Mouse (Mus musculus): Measurements from ENCODE around the gene Mmgt2.

Gene Mmgt2

DNA sequence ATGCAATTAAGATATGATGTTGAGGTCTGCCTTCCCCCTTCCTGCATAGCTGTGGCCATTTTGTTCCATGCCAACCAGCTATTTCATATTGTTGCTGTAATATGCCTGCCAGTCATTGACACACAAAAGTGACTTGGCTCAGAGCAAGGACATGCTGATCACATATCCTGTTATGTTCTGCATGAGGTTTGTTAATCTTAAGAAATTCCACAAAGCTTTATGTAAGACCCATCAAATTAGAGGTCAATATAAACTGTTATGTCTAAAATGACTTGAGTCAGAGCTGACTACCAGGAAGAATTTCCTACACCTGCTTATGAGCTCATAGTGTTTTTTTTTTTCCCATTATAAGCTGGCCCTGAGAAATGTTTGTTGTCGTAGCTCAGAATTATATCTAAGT lies 52.8 kb downstream of the Mmgt2 start:
- no peak for DNase-seq (ENCODE audit: low spot score in 2 of 2)

DNA sequence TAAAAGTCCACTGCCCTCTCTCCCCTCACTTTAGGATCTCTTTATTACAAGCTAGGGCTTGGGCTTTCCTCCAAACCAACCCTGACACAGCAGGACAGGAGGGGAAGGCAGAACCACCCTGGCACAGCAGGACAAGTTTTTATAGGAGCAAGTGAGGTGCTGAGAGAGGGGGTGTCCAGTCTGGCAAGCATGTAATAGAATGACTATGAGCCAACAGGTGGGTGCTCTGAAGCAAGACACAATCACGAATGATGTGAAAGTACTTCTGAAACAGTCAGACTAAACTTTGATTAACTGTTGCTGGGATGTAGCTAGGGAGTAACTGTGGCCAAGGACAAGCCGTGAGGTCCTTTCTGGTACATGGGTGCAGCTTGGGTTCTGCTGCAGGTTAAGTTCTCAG lies 57.7 kb downstream of the Mmgt2 start:
- DNase-seq (ENCODE audit: low spot score in 2 of 2), result no peak

DNA sequence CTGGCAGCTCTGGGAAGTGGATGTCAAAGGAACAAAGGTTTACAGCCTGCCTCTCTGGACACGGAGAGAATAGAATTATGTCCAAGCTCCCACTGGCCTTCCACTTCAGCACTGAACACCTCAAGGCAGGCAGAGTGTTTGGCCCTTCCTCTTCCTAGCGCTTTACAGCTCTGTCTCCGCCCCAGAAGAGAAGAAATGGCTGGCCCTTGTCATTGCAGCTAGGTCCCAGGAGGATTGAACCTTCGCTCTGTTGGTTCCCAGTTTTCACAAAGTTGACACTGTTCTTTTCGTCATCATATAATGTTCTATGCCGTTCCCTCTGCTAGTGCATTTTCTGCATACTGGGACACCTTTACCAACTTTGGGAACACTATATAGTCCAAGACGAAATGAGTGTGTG lies 59.8 kb downstream of the Mmgt2 start:
- DNase-seq (ENCODE audit: low spot score in 2 of 2), result no peak

DNA sequence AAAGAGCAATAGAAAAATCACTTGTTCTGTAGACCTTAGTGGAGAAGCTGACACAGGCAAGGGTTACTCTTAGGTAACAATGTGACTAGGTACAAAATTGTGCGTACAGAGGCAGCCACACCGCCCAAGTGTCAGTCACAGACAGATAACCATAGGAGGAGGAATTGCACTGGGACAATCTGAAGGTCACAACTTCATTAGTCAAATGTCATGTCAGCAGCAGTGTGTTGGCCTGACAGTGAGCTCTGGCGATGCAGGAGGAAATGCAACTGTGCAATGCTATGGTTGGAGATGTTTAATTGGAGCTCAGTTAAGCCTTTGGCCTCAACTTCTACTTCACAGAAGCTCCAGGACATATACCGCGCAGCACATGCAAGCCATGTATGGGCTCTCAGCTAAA lies 62.2 kb downstream of the Mmgt2 start:
- DNase-seq (ENCODE audit: low spot score in 2 of 2), result no peak
